Mouse (Mus musculus) T-helper 1 cell (primary cell): ENCODE measurements around the gene Cradd.

Source experiments
- in situ Hi-C: fragments of 300-600 bp; cut with MboI, MseI; formaldehyde crosslinking; loops from one replicate; pipeline ENCODE4 v1.15.1; 2025; ENCODE audit warnings: high pct_unique_total_duplicates

Cradd gene

DNA sequence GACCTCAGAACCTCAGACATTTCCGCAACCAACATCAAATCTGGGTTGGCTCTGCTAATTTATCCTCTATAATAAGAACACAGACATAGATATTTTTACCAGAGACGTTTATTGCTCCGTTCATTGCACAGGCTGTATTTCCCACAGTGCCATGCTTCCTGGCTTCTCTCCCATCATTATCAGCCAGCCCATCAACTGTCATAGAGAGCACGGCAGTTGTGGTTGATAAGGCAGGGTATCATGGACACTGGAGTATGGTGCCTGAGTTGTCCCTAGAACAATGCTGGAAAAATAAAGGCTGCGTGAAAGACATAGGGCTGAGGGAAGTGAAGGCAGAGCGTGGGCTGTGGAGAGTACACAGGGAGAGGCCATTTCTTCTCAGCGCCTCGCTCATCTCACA is 116.5 kb downstream of the Cradd start:
- in situ Hi-C loops: no loop called here

DNA sequence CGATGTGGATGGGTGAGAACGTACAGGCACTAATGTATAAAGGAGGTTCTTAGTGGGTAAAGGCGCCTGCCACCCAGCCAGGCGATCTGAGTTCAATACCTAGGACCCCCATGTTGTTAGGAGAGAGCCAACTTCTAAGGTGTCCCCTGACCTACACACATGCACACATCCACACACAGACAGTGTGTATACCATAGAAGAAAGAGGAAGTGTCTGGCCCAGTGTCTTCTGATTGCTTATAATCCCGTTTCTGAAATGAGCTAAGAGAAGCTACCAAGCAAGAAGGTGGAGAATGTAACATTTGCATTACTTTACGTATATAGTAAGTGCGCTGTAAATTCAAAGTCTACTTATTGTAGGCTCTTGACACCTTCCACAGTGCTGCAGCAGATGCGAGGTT is 122.4 kb downstream of the Cradd start:
- in situ Hi-C loops: no loop called here

DNA sequence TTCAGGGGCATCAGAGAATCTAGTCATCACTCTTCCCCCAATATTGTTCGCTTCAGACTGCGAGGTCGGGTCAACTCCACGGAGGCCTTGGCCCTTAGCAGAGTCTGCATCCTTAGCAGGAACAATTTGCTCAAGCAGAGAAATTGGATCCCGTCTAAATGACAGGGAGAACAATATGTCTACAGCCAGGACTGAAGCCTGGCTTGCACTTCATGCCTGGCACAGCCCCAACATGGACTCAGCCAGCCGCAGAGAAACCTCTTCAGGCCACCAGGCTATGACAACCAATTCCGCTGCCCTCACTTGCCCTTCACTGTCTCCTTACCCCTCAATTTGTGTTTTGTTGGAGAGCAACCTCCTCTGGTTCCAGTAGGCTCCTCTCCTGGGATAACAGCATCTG is 123.6 kb downstream of the Cradd start:
- in situ Hi-C loops: no loop called here

DNA sequence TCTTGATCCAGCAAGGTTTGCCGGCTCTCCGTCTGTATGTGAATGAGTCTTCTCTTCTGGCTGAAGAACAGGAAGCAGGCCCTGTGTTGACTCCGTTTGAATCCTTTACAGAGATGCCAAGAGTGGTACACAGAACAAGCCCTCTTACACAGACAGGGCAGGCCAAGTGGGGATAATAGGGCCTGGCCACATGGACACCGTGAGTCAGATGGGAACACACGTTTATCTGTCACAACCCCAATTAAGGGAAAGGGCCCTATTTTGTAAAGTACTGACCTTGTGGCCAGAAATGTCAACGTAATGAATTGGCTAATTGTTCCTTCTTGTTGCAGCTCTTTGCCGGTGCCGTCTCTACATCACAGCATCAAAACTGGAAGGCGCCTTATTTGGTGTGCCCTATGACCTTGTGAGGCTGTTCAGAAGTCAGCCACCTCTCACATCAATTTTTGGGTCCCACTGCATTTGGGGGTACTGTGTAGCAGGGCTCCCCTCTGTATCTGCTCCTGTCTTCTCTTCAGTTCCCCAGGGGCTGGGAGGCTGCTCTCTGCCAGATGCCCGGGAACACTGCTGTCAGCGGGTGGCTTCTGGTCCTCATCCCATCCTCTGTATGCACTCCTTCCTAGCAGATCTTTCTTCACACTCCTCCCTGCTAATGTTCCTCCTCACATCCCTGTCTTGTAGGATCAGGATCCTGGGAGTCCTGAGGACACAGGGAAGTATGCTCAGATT is 124.2 kb downstream of the Cradd start:
- in situ Hi-C loops: no loop called here

DNA sequence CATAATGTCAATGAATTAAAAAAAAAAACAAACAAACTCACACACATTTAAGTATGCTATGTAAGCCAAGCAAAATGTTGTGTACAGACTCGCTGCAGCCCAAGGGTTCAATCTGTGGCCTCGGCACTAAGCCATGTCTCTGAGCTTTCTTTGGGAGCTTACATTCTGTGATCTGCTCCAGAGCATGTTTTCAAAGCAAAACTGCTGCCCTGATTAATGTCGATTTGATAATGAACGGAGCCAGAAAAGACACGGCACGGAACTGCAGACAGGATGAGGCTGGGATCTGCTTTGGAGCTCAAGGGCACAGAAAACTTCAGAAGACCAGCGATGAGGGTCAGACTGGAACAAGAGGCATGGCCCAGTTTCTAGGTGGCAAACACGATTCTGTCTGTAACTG is 126.6 kb downstream of the Cradd start:
- in situ Hi-C loops: no loop called here

DNA sequence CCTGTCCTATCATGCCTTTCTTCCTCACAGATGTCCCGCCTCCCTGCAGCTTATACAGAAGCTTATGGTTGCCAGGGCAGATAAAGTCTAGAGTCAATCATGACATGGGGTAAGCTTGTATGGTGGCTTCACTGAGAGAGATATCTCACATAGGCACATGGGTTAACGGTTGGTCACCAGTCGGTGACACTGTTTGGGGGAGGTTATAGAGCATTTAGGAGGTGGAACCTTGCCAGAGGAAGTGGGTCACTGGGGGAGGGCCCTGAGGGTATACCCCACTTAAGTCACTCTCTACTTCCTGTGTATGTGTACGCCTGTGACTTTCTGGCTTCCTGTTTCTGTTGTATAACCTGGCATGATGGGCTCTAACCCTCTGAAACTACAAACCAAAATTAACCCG is 128.2 kb downstream of the Cradd start:
- in situ Hi-C loops: no loop called here

DNA sequence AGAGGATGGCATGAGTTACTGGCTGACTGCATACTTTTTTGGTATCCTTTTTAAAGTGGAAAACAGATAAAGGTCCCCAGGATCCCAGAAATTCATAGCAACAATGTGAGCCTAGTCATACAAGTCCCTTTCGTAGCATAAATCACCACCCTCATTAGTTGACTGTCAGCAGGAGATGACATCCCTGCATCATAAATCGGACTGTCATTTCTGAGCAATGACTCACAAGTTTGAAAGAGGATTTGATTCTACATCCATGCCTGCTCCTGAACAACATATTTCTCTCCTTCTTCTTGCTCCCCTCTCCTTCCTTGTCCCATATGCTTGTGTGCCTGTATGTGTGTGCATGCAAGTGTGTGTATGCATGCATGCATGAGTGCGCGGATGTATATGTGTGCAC is 129.2 kb downstream of the Cradd start:
- in situ Hi-C loops: no loop called here

DNA sequence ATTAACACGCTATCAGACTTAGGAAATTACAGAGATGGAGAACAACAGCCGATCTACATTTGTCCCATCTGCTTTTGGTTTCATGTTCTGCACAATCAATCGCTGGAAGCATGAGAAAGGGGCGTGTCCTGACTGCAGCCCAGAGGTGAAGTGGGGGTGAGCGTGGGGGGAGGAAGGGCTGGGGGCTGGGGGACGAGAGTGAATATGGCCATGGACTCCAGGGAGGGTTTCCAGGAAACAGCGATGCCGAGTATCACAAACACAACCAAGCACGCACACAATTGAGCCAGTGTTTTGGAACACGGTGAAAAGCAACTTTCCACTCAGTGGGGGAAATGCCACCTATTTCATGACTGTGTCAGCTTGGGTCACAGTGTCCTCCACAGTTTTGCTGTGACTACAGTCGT is 130.1 kb downstream of the Cradd start:
- in situ Hi-C loops: no loop called here

DNA sequence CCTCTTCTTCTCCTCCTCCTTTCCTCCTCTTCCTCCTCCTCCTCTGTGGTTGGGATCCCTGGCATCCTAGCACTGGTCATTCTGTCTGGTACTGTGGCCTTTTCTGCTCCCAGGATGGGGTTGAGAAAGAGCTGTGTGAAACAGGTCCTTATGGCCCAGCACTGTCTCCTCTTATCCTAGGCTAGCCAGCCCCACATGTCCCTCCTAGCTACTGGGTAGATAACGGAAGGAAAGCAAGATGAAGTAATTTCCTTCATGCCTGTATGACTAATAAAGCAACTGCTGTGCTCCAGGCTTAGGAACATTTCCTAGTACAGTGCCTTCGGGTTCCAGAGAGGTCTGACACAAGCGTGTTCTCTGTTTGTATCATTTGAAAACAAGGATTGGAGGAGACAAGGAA is 132.1 kb downstream of the Cradd start:
- in situ Hi-C loops: no loop called here

DNA sequence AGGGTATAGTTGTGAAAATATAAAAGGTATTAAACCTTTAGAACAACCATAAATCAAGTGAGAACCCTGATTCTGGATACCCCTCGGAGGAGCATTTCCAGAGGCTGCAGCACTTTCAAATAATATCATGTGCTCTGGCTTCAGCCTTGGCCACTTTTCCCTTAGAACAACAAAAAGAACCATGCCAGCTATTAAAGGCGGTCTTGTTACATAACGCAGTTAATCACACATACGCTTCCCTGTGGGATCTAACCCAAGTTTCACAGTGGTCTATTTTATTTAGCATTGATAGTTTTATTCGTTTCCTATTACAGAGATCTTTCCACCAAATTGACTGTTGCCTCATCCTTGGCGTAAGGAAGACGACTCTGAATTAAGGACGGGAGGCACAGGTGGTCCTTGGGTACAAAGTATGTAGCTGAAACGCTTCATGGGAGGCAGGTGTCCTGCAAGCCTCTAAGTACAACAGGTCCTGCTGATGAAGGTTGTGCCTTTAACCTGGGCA is 132.7 kb downstream of the Cradd start:
- in situ Hi-C loops: no loop called here

DNA sequence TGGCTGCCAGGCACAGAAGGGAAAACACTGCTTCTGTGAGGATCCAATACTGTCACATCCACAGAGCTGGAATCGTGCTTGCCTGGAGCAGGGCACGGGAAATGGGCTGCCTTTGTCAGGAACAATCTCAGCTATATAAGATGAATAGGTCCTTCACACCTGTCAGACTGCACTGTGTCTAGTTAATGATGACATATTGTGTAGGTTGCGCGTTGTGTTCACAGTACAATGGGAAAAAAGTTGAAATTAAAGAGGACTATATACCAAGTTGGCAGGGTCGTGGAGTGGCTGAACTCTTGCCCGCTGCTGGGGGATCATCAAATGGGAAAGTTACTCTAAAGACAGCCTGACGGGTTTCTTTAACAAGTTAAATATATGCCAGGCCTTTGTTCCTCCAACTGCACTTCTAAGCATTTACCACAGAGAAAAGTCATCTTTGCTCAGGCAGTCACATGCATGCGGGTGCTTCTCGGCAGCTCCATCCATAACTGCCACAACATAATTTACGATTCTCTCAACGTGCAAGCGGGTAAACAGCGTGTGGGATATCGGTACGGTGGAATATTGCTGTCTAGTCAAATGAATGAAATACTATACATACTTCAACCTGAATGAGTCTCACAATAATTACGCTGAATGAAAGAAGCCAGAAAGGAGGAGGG is 134.3 kb downstream of the Cradd start:
- in situ Hi-C loops: no loop called here

DNA sequence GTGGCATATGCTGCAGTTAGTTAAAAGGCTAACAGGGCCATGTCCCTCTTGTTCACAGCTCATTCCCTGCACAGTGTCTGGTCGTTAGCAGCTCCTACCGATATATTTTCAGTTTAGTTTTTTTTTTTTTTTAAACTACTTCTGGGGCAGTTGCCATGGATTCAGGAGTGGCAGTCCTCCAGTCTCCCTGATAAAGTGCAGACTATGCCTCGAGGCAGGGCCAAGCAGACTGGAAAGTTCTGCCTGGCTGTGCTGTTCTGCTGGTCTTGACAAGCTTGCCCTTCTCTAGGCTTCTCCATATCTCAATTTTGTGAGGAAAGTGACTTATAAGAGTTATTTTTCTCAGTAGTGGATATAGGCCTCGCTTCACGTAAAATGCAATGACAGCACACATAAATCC is 139.7 kb downstream of the Cradd start:
- in situ Hi-C loops: no loop called here

DNA sequence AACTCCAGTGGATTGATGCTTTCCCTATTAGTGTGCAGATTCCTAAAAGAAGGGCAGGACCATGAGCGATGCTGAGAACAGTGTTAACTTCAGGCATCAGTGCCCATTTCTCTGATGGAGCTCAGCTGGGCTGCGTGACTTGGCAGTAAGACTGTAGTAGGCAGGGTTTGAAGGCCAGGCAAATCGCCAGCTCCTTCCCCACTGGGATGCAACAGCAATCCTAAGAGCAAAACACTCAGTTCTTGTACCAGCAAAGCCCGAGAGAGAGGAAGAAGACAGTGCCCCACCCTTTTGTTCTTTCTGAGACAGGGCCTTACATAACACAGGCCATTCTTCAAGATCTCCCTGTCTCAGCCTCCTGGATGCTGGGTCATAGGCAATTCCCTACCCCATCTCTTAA is 140.9 kb downstream of the Cradd start:
- in situ Hi-C loops: no loop called here

DNA sequence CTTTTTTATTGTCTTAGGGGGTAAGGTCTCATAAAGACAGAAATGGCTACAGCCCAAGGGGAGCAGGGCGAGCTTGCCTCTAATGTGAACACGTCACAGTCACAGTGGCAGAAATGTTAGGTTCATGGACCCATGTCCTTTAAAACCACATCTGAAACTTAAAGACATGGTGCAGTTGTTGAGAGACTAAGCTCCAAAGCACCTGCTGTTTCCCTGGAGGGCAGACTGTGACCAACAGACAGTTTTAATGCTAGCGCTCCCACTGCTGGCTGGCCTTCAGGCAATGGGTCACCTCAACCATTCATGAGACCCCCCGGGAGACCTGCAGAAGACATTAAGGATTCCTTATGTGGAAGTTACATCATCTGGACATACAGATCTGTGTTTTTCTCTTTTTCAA is 141.5 kb downstream of the Cradd start:
- in situ Hi-C loops: no loop called here

DNA sequence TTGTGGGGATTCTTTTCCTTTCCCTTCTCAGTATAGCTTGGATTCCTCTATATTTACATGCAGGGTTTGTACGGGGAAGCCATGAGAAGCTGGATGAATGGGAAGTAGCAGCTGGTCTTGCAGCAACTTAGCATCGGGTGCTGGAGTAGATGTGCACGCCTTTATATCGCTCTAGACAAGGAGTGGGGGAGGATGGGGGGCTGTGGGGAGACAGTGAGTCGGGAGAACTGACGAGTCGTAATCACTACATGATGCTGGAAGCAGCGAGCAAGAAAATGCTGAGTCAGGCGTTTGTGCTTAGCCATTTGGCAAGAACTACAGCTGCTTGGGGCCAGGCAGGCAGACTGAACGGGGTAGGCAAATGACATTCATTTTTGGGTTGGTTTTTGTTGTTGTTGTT is 142.4 kb downstream of the Cradd start:
- in situ Hi-C loops: no loop called here

DNA sequence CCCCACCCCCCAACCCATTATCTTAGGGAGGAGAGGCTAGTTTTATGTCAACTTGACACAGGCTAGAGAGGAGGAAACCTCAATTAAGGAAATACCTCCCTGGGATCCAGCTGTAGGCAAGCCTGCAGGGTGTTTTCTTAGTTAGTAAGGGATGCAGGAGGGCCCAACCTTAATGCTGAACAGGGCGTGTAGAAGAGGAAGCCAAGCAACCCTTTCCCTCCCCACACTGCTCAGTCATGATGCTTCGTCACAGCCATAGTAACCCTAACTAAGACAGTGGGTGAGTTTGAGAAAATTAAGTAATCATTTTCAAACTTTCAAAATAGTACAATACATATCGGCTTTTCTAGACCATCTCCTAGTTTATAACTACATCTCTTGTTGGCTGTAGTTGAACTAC is 143.0 kb downstream of the Cradd start:
- in situ Hi-C loops: no loop called here

DNA sequence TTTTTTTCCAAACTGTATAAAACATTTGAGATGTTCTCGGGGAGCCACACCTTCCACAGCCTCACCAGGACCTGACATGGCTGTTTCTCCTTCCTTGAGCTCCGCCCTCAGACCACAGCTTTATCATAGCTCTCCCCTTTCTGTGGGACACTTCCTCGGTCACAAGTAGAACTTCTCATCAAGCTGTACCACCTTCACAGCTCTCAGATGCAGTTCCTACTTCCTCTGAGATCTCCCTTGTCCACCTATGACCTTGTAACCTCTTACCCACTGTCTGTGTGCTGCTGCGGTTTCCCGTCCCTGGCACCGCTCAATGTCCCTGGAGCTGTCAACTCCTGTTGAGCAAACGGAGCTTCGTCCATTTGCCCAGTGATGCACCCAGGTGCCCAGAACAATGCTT is 143.8 kb downstream of the Cradd start:
- in situ Hi-C loops: no loop called here

DNA sequence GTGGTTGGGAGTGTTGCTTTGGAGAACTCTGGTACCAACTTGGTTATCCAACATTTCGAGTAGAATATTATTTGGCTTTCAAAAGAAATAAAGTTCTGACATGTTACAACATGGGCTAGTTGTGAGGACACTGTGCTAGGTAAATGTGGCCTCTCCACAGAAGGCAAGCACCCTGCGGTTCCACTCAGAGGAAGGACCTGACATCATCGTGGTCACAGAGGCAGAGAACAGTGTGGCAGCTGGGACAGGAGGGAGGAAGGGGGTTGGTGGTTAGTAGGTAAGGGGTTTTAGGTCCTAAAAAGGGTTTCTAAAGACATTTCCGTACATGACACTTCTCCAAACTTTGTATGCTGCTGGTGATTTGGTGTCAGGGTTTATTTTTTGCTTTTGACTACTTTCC is 145.1 kb downstream of the Cradd start:
- in situ Hi-C loops: no loop called here

DNA sequence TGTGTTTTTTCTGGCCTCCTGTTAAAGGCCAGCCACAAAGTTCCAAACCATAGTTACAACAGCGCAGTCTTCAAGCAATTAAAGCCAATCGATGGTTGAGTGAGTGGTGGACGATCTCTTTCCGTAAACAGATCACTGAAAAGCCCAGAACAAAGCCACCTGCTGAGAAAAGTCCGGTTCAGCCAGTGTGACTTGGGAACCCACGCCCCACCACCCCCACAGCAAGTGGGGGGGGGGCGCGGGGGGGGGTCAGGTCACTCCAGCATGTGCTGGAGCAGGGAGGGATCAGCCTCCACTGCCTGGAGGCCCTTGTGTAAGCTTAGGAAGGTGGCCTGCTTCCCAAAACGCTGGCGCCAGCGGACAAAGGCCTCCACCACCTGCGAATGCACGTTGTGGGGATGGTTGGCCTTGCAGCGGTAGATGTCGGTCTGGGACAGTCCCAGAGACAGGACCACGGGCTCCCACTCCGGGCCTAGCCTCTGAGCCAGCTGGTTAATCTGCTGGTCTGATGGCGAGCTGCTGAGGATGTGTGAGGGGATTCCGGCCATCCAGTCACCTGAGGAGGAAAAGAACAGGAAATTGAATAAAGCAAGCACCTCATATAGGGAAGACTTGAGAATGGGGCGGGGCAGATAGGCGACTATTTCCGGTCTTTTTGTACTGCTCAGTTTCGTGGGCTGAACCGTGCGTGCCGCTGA is 148.4 kb downstream of the Cradd start:
- in situ Hi-C loops: no loop called here

DNA sequence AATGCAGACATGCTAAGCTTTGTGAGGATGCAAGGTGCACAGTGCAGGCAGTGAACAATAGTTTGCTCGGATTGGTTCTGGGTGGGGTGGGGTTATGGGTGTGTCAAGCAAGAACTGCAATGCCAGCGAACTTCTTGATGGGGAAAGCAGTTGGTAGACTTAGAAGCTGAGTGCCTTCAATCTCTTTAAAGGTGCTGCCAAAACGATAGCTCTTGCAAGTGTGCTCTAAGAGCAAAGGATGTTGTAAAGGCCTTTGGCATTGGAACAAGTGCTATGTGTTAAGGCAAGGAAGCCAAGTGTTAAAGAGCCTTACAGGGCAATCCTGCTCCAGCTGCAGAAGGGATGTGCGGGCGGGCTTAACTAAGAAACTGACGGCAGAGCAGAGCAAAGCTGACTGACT is 149.7 kb downstream of the Cradd start:
- in situ Hi-C loops: no loop called here

DNA sequence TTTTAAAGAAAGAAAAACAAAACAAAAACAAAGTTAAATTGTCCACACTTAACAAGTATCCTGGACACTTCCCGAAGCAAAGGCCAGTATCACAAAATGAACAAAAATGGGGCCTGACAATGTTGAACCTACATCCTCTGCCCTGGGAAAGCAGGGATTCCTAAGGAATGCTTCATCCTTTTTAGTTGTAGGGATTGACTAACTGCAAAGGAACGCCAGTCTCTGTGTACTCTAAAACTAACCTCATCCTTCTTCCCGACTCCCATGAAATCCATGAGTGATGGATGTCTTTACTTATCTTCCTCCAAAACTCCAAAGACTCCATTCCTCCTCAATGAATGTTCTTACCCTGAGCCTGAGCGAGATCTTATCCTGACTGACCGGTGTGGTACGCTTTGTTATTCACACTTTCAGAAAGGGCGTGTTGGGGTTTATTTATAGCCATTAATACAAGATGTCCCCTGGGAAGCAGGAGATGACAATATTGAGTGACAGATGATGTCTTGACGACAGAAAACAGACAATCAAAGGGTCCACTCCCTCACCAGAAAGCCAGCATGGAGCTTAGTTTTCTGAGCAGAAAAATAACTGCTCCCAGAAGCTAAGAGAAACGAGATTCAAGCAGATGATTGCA is 153.1 kb downstream of the Cradd start:
- in situ Hi-C loops: no loop called here

DNA sequence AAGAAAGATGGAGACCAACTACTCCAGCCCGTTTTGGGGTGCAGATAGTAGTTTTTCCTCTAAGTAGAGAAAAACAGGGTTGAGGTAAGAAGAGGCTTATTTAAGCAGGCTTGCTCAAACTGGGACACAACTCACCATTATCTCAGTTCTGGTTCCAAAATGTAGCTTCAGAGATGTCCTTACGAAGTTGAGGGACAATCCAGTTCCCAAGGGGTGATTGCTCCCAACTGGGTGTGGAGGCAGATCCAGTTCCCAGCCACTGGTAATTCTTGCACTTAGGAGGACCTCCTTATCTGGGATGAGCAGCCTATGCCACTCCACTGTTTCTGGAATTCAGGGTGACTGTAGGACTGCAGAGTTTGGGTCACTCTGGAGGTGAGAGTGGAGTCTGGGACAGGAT is 159.0 kb downstream of the Cradd start:
- in situ Hi-C loops: no loop called here
